Mouse (Mus musculus) neural tube, embryonic 13.5 days (tissue): Measurements from ENCODE around the gene Aph1c. TPM values are rescaled to one million over a fixed set of nuclear protein-coding genes. Genes with fewer than 3 reads are reported as not detected.

Experiments used
- ATAC-seq: fragments of 200-750 bp; cut with Nextera tagmentation; 2 replicates; pipeline ENCODE4 v1.8.0; 2017; ENCODE audit warnings: low read depth, mild to moderate bottlenecking, moderate TSS enrichment, moderate library complexity
- H3K27ac ChIP-seq: fragments of 300-500 bp; sonication (generic); replicated peaks from 2 replicates; pipeline ENCODE4 v1.5.1; 2015; ENCODE audit warnings: moderate library complexity, mild to moderate bottlenecking, inconsistent platforms
- H3K27me3 ChIP-seq: fragments of 300-500 bp; sonication (generic); 2 replicates; pipeline ENCODE4 v1.6.1; 2015; ENCODE audit warnings: mild to moderate bottlenecking, inconsistent platforms
- H3K36me3 ChIP-seq: fragments of 300-500 bp; sonication (generic); 2 replicates; pipeline ENCODE4 v1.6.1; 2015; ENCODE audit warnings: mild to moderate bottlenecking, inconsistent platforms
- H3K4me1 ChIP-seq: fragments of 300-500 bp; sonication (generic); replicated peaks from 2 replicates; pipeline ENCODE4 v1.6.1; 2015; ENCODE audit warnings: inconsistent platforms
- H3K4me2 ChIP-seq: fragments of 300-500 bp; sonication (generic); 2 replicates; pipeline ENCODE4 v1.6.1; 2015; ENCODE audit warnings: inconsistent platforms, mild to moderate bottlenecking, moderate library complexity
- H3K4me3 ChIP-seq: fragments of 300-500 bp; sonication (generic); 2 replicates; pipeline ENCODE4 v1.5.1; 2015; ENCODE audit warnings: mild to moderate bottlenecking, inconsistent platforms
- H3K9ac ChIP-seq: fragments of 300-500 bp; sonication (generic); 2 replicates; pipeline ENCODE4 v1.6.1; 2015; ENCODE audit warnings: moderate library complexity, mild to moderate bottlenecking, inconsistent platforms
- H3K9me3 ChIP-seq: fragments of 300-500 bp; sonication (generic); 2 replicates; pipeline ENCODE4 v1.6.1; 2016; ENCODE audit warnings: inconsistent platforms
- WGBS: fragments of 180-500 bp; shearing (Covaris S2); methylation state at CpG from one replicate; pipeline ENCODE4 v1.1.7; 2015; 5-methylcytosine and 5-hydroxymethylcytosine counted together
- polyA plus RNA-seq: library from polyadenylated mRNA; unstranded; fragments of >200 nt; fragmentation: Nextera tagmentation; extraction: Ambion mirVana; gene quantifications from 2 replicates; pipeline ENCODE4 v1.2.1, GENCODE M21; 2015

Gene Aph1c
- polyA plus RNA-seq, 1 experiment from 2014 or later: 5.3 TPM

- Histone ChIP-seq H3K4me2 (no peak overlapping the region), H3K4me1 (peaks cover 25% of the 10 kb centered on the region), H3K36me3 (peaks cover 7% of the 10 kb centered on the region), H3K9ac (no peak overlapping the region), H3K27ac (0 out of 2 replicates have a peak overlapping the region, but pooled peaks have one; percentile 23), H3K4me3 (no peak overlapping the region), H3K27me3 (no peaks in the 10 kb centered on the region), H3K9me3 (no peaks in the 10 kb centered on the region)
- no peak for ATAC-seq
- WGBS: 67% methylated on average over 3 of the region's 3 CpGs
Observed at GRCm38 (mm10) chr9:66864708-66865107, 30.2 kb upstream of the Aph1c start.

- Histone ChIP-seq H3K27ac (no peak overlapping the region), H3K4me2 (no peak overlapping the region), H3K4me1 (peaks cover 25% of the 10 kb centered on the region), H3K4me3 (no peak overlapping the region), H3K36me3 (peaks cover 18% of the 10 kb centered on the region), H3K9me3 (no peaks in the 10 kb centered on the region), H3K27me3 (no peaks in the 10 kb centered on the region), H3K9ac (no peak overlapping the region)
- no peak for ATAC-seq
- 49% methylated on average over 3 of the region's 3 CpGs for WGBS
Observed at GRCm38 (mm10) chr9:66863456-66863855, 28.9 kb upstream of the Aph1c start.

GRCm38 (mm10) chr9:66862202-66862601, 27.7 kb upstream of the Aph1c start:
- Histone ChIP-seq H3K4me1 (peaks cover 25% of the 10 kb centered on the region), H3K4me2 (no peak overlapping the region), H3K4me3 (no peak overlapping the region), H3K9me3 (no peaks in the 10 kb centered on the region), H3K27ac (no peak overlapping the region), H3K27me3 (no peaks in the 10 kb centered on the region), H3K36me3 (peaks cover 27% of the 10 kb centered on the region), H3K9ac (no peak overlapping the region)
- WGBS: 93% methylated on average over 4 of the region's 4 CpGs
- no peak for ATAC-seq

GRCm38 (mm10) chr9:66861104-66861767, 26.7 kb upstream of the Aph1c start:
- ATAC-seq: no peak; the same call in 1 of the 2 replicates
- Histone ChIP-seq H3K4me2 (no peak overlapping the region), H3K27me3 (no peaks in the 10 kb centered on the region), H3K4me3 (no peak overlapping the region), H3K4me1 (peaks cover 25% of the 10 kb centered on the region), H3K9ac (no peak overlapping the region), H3K27ac (peak overlapping the region; percentile 70), H3K36me3 (peaks cover 27% of the 10 kb centered on the region), H3K9me3 (no peaks in the 10 kb centered on the region)
- 51% methylated on average over 5 of the region's 5 CpGs for WGBS

- Histone ChIP-seq H3K27me3 (no peaks in the 10 kb centered on the region), H3K36me3 (peaks cover 27% of the 10 kb centered on the region), H3K9ac (no peak overlapping the region), H3K4me2 (no peak overlapping the region), H3K4me1 (peaks cover 32% of the 10 kb centered on the region), H3K9me3 (no peaks in the 10 kb centered on the region), H3K27ac (no peak overlapping the region), H3K4me3 (no peak overlapping the region)
- no peak for ATAC-seq
- 92% methylated on average over 5 of the region's 5 CpGs for WGBS
Observed at GRCm38 (mm10) chr9:66859523-66859922, 25.0 kb upstream of the Aph1c start.

- H3K4me2 ChIP-seq: no peak overlapping the region
- H3K36me3 ChIP-seq: peaks cover 37% of the 10 kb centered on the region
- H3K9me3 ChIP-seq: no peaks in the 10 kb centered on the region
- 55% methylated on average over 7 of the region's 7 CpGs for WGBS
- no peak overlapping the region for H3K27ac ChIP-seq
- H3K27me3 ChIP-seq: no peaks in the 10 kb centered on the region
- no peak overlapping the region for H3K4me3 ChIP-seq
- H3K4me1 ChIP-seq: peaks cover 15% of the 10 kb centered on the region
- H3K9ac ChIP-seq: no peak overlapping the region
- no peak for ATAC-seq
Observed at GRCm38 (mm10) chr9:66855865-66856264, 21.3 kb upstream of the Aph1c start.

GRCm38 (mm10) chr9:66852592-66852991, 18.1 kb upstream of the Aph1c start:
- Histone ChIP-seq H3K9me3 (no peaks in the 10 kb centered on the region), H3K27me3 (no peaks in the 10 kb centered on the region), H3K9ac (no peak overlapping the region), H3K4me2 (no peak overlapping the region), H3K27ac (no peak overlapping the region), H3K4me3 (no peak overlapping the region), H3K4me1 (0 out of 2 replicates have a peak, but pooled peaks cover 7% of the 10 kb centered on the region), H3K36me3 (peaks cover 14% of the 10 kb centered on the region)
- no peak for ATAC-seq
- 23% methylated on average over 6 of the region's 6 CpGs for WGBS

- H3K9ac ChIP-seq: no peak overlapping the region
- 0 out of 2 replicates have a peak, but pooled peaks cover 6% of the 10 kb centered on the region for H3K4me1 ChIP-seq
- H3K36me3 ChIP-seq: peaks cover 29% of the 10 kb centered on the region
- no peak for ATAC-seq
- no peaks in the 10 kb centered on the region for H3K9me3 ChIP-seq
- H3K27ac ChIP-seq: no peak overlapping the region
- no peaks in the 10 kb centered on the region for H3K27me3 ChIP-seq
- no peak overlapping the region for H3K4me2 ChIP-seq
- H3K4me3 ChIP-seq: no peak overlapping the region
- 74% methylated on average over 5 of the region's 5 CpGs for WGBS
Observed at GRCm38 (mm10) chr9:66850966-66851365, 16.4 kb upstream of the Aph1c start.

GRCm38 (mm10) chr9:66846822-66847221, 12.3 kb upstream of the Aph1c start:
- 94% methylated on average over 5 of the region's 5 CpGs for WGBS

GRCm38 (mm10) chr9:66835097-66835480, 563 bp upstream of the Aph1c start:
- Histone ChIP-seq H3K27ac (peak overlapping the region; percentile 28; the same call in 1 of the 2 replicates), H3K36me3 (no peaks in the 10 kb centered on the region), H3K9ac (peak overlapping the region; percentile 66), H3K27me3 (peaks cover 9% of the 10 kb centered on the region), H3K4me3 (peak overlapping the region; percentile 57), H3K9me3 (no peaks in the 10 kb centered on the region), H3K4me2 (peak overlapping the region; percentile 93), H3K4me1 (peaks cover 20% of the 10 kb centered on the region)
- under 1% methylated on average over 24 of the region's 24 CpGs for WGBS
- peak; percentile 81 for ATAC-seq

More at GRCm38 (mm10) chr9:66846822-66847221, 12.3 kb upstream of the Aph1c start:
- Histone ChIP-seq H3K27ac (no peak overlapping the region), H3K9ac (no peak overlapping the region), H3K4me2 (no peak overlapping the region), H3K27me3 (no peaks in the 10 kb centered on the region), H3K4me3 (no peak overlapping the region), H3K9me3 (no peaks in the 10 kb centered on the region), H3K4me1 (no peaks in the 10 kb centered on the region), H3K36me3 (peaks cover 25% of the 10 kb centered on the region)
- no peak for ATAC-seq

- Histone ChIP-seq H3K9ac (peak overlapping the region; percentile 70), H3K4me2 (peak overlapping the region; percentile 93), H3K4me1 (peaks cover 20% of the 10 kb centered on the region), H3K27ac (no peak overlapping the region), H3K4me3 (peak overlapping the region; percentile 57), H3K36me3 (no peaks in the 10 kb centered on the region), H3K9me3 (no peaks in the 10 kb centered on the region), H3K27me3 (peaks cover 9% of the 10 kb centered on the region)
- no peak for ATAC-seq
- 17% methylated on average over 7 of the region's 7 CpGs for WGBS
Observed at GRCm38 (mm10) chr9:66833851-66834250, 675 bp downstream of the Aph1c start.

GRCm38 (mm10) chr9:66832366-66832908, 2.1 kb downstream of the Aph1c start:
- no peak overlapping the region for H3K4me2 ChIP-seq
- H3K9ac ChIP-seq: no peak overlapping the region
- H3K27ac ChIP-seq: no peak overlapping the region
- H3K27me3 ChIP-seq: peaks cover 9% of the 10 kb centered on the region
- peaks cover 20% of the 10 kb centered on the region for H3K4me1 ChIP-seq
- no peaks in the 10 kb centered on the region for H3K9me3 ChIP-seq
- ATAC-seq: no peak
- WGBS: 76% methylated on average over 4 of the region's 4 CpGs
- H3K4me3 ChIP-seq: no peak overlapping the region
- no peaks in the 10 kb centered on the region for H3K36me3 ChIP-seq
